Mouse (Mus musculus) gastrocnemius, postnatal 4 days (tissue): Measurements from ENCODE around the gene Map3k11. TPM values are rescaled to one million over a fixed set of nuclear protein-coding genes. Genes with fewer than 3 reads are reported as not detected.

ENCODE experiments used
- DNase-seq, 2 experiments: peaks; one replicate each; pipeline ENCODE4 v3.0.0; 2021 to 2022; ENCODE audit warnings: low spot score in 2 of 2, mixed read lengths in 2 of 2
- total RNA-seq, 2 experiments: library from RNA; stranded (reverse); gene quantifications; 2 replicates each; pipeline ENCODE4 v1.2.3; 2021

Map3k11 gene
- total RNA-seq, 2 experiments from 2014 or later, result 29.7 to 30.2 TPM

DNA sequence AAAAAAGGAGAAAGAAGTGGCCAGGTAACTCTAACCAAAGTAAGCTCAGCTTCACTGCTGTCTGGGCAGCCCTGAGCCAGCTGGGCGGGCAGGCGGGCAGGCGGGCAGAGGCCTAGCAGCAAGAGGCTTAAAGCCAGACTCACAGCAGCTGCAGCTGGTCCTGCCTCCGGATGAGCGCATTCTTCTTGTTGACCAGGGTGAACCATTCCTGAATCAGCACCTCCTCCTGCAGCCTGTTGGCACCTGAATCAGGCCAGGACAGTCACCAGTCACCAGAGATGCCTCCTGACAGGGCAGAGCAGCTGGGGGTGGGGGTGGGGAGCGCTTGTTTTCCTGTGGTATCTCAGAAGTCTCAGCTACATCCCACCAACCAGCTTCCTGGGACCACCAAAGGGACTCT, 21.5 kb downstream of the Map3k11 start:
- DNase-seq, result no peak

DNA sequence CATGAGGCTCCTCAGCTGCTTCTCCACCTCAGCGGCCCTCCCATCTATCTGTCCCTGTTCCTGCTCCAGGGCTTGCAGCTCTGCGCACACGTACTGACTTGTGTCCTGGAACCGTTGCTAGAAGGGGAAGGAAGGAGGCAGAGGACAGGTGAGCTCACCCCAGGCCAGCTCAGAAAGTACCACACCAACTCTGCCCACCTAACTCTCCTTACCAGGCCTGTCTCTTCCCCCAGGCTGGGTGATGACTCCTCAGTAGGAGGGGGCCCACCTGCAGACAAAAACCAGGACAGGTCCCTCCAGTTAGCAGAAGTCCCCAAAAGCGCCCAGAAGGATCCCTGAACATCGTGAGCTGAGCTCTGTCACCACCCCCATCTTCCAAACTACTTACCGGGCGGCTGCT, 22.0 kb downstream of the Map3k11 start:
- no peak for DNase-seq

DNA sequence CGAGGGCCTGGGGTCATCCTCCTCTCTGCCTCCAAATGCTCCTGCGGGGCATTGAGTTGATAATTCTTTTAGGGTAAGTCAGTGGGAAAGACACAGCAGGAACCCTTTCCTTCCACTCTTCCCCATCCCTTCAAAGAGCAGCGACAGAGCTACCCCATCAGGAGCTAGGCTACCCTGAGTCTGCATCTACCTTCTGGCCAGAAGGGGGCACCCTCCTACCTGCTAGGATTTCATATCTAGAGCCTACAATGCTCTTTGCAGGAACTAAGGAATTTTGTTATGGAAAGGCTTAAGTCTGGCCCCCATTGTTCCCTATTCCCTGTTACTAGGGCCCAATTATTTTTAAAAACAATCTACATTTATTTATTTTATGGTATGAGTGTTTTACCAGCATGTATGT, 22.7 kb downstream of the Map3k11 start:
- DNase-seq, result peak; percentile 62 to 75

DNA sequence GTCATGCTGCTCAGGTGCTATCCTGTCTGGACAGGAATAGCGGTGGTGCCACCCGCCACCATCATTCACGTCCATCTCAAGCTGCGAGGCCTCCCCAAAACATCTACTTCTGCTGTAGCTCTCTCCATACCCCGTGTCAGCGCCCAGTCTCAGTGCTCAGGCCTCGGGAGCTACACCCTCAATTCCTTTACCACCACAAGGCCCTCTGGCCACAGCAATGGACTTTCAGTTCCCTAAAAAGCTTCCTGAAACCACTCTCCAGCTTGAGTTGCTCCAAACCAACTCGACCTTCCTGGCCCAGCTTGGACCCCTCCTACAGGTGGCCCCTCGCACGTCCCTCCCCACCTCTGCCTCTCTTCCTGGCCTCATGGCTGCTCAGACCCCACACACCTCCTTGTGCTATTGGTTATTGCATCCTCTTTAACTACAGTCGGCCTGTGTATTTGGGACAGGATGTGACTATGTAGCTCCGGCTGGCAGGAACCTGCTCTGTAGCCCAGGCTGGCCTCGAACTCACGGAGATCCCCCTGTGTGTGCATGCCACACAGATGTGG, 23.4 kb downstream of the Map3k11 start:
- DNase-seq, result no peak

DNA sequence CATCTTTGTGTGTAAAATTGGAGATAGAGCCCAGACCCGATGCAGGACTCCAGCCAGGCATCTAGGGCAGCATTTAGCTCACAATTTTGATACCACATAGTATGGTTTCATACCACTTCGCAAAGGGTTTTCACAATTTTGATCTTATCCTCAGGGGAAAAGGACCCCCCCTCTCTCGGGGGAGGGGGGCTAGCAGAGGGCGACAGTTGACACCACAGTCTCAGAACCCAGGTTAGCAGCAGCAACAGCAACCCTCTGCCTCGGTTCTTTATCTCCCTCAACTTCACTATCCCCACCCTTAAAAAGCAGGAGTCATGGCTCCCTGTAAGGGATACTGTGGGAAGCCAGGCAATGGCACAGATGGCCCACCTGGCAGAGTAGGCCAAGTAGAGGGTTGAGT, 24.7 kb downstream of the Map3k11 start:
- no peak for DNase-seq

DNA sequence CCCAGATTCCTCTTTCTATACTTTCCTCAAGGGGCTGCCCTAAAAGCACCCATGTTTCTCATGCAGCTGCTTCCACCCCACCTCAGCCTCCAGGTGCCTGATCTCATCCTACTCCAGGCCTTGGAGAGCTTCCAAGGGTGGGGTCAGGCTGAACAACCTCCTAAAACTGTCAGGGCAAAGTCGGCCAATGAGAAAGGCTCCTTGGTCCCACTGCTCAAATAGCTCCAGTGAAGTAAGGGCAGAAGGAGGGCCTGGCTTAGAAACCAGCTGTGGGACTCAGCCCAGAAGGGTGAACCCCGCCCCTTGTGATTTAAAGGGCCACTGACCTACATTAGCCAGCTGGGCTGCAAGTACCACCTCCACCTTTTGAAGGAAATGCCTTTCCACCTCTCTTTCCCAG, 25.2 kb downstream of the Map3k11 start:
- peak in 1 of 2 experiments; percentile 71 for DNase-seq

DNA sequence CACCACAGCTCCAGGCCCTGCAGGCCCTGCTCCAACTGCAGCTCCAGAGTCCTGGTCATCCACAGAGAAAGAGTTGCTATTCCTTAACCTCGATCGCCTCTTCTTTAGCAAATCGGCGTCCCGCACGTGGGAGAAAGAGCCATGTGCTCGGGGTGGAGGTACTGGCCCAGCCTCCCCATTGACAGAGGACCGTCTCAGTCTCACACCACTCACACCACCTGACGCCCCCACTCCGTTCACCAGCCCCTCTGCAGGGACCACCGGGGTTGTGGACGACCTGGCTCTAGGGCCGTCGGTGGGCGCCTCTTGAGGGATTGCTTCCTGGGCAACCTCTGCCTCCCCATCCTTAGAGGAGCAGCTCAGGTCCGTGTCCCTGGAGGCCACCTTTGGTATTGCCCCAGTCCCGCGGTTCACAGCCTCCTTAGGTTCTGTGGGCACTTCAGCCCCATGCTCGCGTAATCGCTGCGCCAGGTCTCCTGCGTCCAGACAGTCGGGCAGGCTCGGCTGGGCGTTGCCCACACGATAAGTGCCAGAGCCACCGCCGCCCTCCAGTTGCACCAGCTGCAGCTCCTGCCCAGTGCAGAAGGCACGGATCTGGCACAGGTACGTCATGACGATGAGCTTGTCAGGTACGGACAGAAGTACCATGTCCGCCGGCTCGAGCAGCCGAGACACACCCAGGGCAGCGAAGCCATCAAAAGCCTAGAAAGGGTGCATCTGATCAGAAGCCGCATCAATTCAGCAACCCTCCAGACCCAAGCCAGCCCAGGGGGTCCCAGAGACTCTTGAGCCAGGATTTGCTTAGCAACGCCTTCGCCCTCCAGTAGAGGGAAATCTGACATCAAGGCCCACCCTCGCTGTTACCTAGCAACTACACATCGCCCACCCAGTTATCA, 27.5 kb downstream of the Map3k11 start:
- DNase-seq, result peak in 1 of 2 experiments; percentile 16

DNA sequence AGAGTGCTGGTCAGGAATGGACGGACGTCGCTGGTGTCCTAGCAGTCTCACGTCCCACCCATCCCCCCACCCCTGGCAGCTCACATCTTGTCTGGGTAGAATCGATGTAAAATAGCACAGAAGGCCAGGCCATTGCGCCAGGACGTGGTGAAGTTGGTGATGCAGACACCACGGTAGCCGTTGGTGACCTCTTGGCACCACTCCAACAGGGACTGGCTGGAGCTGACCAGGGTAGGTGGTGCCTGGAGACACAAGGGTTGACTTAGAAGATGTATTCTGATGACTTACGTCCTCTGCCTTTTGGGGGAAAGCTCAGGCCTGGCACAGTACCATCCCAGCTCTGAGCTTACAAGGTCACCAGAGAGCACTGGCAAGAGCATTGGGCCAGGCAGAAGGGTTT, 28.4 kb downstream of the Map3k11 start:
- DNase-seq, result peak in 1 of 2 experiments; percentile 19

DNA sequence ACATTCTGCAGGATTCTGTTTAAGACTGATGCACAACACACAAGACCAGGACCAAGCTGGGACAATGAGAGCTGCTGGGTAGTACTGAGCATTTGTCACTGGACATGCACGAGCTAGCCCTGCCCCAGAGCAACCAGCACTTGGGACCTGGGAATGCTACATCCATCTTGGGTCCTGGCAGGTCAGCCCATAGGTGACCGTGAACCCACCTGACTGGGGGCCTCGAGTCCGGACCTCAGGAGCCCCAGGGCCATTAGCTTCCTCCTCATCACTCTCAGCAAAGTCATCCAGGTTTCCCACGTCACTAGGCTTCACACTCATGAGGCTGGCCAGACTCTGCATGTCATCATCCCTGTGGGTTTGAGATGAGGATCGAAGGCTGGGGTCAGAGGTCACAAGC, 32.7 kb downstream of the Map3k11 start:
- DNase-seq, result no peak

DNA sequence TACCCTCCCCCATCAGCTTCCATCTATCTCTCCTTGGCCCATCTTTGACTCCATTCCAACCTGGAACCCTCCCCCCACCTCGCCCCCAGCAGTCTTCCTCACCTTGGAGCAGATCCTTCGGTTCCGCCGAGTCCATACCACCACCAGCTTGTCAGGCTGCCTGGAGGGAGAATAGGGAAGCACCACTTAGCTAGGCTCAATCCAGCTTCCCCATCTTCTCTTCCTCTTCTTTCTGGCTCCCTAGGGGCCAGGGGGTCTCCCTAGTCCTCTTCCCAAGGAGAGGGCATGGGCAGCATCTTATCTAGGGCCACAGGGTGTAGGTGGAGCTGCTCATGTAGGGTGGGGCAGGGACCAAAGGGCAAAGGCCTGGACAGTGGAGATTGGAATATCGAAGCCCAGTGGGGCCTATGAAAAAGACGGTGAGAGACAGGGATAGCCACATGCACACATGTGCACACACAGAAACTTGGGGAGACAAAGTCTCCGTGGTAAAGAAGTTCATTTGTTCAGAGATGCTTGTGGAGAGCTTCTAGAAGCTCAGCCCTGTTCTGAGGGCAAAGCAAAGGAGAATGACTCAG, 34.4 kb downstream of the Map3k11 start:
- DNase-seq, result no peak

DNA sequence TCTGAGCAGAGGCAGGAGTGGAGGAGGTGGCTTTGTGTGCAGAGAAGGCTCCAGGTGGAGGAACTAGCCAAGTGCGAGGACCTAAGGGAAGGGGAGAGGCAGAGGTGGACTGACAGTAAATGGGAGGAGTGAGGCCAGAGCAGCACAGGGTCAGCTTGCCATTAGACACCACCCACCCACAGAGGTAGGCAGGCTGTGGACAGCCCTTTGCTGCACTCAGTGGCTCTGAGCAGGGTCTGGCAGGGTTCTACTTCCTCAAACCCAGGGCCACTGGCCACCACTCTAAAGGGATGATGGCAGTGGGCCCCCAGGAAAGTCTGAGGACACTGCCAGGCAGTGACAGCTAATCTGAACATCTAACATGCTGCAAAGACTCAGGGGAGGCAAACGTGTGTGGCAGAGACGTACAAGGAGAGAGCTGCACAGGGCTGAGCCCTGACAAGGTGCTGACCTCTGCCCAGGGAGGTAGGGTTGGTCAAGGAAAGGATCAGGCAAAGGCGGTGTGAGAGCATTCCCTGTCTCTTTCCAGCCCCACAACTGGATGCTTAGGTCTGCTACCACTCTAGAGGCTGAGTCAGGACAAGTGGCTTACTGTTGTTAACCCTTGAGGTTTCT, 35.5 kb downstream of the Map3k11 start:
- no peak for DNase-seq

DNA sequence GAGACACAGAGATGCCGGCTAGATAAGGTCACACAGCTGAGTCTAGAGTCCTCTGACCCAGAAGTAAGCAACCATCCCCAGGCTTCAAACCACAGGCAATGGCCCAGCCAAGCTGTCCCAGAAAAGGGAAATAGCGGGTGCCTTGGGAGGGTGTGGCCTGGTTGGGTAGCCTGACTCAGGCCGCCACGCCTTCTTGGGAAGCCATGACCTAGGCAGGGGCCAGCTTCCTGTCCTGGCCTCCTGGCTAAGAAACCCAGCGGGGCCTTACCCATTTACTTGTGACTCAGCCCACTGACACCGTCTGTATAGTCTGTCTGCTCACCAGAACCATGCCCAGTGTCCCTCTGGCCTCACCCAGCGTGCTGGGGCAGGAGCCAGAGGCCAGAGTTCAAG, 36.0 kb downstream of the Map3k11 start:
- peak in 1 of 2 experiments; percentile 72 for DNase-seq

DNA sequence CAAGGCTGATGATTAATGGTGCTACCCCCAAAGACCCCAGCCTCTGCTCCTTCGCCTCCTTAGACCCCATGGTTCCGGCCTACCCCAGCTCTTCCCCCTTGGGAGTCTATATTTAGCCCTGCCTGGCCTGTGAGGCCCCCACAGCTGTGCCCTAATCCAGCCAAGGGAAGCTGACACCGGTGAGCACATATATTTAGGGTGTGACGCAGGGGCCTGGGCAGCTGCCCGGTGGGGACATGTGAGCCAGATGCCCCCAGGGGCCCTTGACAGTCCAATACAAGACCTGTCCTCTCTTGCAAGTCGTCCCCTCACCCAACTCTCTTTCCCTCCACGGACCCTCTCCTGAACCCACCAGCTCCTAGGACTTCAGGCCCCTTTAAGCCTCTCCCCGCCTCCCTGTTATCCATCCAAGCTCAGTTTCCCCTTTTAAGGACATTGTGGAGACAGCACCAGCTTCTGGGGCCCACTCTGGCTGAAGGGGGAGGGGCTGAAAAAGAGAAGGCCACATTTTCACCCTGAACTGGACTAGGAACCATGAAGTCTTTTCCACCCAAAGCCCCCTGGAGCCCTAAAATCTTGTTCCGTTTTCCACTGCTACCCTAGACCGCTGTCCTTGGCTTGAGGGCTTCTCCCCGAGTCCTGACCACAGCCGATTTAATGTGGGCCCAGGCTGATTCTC, 36.6 kb downstream of the Map3k11 start:
- DNase-seq, result peak in 1 of 2 experiments; percentile 78

DNA sequence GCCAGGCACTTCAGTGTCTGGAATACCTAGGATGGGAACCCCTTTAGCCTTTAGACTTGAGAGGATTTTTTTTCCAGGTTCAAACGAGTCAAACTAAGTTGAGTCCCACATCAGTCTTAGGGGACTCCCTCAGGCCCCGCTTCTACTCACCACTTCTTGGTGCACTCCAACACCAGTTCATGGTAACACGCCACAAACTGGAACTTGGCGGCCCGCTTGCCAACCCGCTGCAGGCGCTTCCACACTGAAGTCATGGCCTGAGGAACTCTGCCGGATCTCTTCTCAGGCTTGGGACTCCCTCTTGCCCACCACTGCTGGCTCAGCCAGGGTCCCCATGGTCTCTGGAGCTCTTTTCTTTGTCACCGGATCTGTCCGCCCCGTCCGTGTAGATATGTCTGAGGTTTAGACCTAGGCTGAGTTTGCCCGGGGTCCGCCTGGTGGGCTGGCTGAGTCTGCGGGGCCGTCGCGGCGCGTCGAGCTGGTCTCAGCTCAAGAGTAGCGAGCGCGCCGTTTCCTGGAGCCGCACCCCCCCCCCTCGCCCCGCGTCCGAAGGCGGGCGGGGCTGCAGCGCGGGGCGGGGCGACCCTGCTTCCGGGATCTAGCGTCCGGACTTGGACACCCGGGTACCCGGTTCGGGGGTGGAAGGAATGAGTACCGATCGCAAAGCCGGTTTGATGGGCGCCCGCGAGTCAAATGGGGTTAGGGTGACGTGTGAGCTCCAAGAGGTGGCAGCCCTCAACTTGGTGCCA, 37.4 kb downstream of the Map3k11 start, which contains the start of gene Ehbp1l1:
Ehbp1l1 (minus strand) TSS at position 551 of the 749 bp plus-strand sequence.
- DNase-seq, result peak; percentile 73 to 88

DNA sequence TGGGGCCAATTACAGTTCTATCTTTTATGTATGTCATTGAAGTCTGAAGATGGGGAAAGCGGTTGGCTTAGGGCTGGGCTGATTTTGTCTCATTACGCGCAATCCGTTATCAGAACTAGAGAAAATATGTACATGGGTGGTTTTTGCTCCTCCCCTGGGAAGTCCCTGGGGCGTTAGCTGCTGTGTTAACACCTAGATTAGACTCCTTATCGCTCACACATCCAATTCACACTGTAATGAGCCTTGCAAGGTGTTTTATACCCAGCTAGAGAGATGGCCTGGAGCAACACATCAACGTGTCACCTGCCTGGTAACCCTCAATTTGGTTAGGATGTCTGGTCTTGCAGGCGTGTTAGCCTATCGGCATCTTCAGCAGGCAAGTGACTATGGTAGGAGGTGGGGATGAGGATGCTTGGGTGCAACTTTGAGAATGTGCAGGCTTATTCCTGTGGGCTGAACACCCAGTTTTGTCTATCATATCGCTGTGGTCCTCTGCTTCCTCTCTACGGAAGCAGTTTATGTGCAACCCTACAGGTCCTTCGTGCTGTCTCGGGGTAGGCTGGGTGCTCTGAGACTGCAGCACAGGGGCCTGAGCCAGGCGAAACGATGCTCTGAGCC, 38.5 kb downstream of the Map3k11 start:
- no peak for DNase-seq

DNA sequence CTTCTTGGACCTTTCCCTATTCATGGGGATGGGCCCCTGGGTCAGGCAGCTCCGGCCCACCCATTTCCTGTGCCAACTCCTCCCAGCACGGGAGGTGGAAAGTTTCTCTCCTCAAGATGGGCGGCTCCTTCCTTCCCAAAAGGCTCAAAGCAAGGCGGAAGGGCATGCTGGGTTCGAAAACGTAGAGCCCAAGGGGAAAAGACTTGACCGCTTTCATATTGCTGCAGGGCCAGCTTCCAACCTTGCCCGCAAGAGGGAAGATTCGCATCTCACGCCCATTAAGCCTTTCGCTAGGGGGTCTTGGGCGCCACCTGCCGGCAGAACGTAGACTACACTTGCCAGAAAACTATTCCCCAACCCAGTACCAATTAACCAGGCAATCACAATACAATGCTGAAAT, 39.2 kb downstream of the Map3k11 start:
- DNase-seq, result peak; percentile 88 to 91

DNA sequence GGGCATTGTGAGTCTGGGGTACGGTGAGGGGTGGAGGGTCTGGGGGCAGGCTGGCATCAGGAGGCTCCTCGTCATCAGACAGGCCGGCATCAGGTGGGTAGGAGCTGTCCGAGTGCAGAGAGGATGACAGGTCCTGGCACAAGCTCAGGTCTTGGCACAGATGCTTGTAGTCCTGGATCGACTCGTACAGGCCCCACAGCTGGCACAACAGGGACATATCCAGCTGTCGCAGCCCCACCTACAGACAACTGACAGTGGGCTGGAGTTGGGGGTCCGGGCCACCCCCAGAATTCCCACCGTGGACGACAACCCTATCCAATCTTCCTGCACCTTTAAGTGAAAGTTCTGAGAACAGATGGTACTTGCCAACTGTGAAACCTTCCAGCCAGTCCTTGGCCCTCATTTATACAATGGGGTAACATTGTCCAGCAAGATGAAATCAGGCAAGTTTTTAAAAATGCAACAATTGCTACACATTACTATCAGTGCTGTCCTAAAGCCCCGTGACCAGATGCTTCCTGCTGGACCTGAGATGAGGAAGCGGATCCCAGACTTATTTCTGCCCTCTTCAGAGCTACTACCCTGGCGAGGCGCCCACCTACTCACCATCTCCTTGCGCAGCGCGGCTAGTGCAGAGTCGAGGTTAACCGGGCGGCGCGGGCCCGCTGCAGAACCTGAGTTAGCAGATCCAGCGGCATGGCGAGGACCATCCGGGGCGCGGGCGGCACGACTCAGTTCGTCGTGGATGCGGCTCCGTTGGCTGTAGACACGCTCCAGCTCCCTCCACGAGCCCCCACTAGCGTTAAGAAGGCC, 40.3 kb downstream of the Map3k11 start:
- DNase-seq, result peak; percentile 69 to 85

DNA sequence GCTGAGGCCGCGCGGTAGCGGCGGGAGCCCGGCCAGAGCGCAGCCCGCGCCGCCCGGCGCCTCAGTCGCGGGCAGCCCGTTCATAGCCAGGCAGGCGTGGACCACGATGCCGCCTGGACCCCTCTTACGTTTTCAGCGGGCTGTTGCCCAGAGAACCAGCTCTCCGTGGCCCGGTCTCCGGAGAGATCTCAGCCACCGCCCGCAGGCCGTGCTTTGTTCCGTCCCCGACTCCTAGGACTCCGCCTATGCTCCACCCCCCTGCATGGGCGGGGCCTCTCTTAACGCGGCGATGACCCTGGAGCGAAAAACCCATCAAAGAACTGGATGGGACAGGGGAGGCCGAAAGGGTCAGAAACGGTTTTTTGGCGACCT, 40.9 kb downstream of the Map3k11 start, which contains the start of gene Fam89b:
Fam89b (minus strand) TSS at position 210 of the 372 bp plus-strand sequence.
- DNase-seq, result peak; percentile 89 to 93
